Mouse (Mus musculus): ENCODE measurements at regions not wholly inside any gene's neighbourhood (a gene's known extent, or its start where the extent isn't known, plus 50 kb on each side); places are given as distances from the start of the nearest gene placed in this dataset.

GRCm38 (mm10) chr3:101163160-101163990, 53.3 kb upstream of the Ptgfrn start:
- no peak overlapping the region for H3K27ac ChIP-seq (ENCODE audit: control insufficient read depth, insufficient read depth, low read depth, low read length)
- H3K36me3 ChIP-seq (ENCODE audit: control insufficient read depth, insufficient read depth, low read length), result no peaks in the 10 kb centered on the region
- no peak overlapping the region for H3K4me3 ChIP-seq (ENCODE audit: control insufficient read depth, low read depth, low read length)
- peaks cover 3% of the 10 kb centered on the region; the same call in 1 of the 2 replicates for H3K4me1 ChIP-seq (ENCODE audit: control insufficient read depth, insufficient read depth, low read length)
- TF ChIP-seq CTCF (IDR thresholded peaks at IDR 0.05; ENCODE audit: control insufficient read depth, insufficient read depth, insufficient replicate concordance, low read depth, low read length), result no peak
- no peak for TF ChIP-seq POLR2A (IDR thresholded peaks at IDR 0.05; ENCODE audit: control insufficient read depth, low read depth, low read length)
- H3K27me3 ChIP-seq (ENCODE audit: control insufficient read depth, insufficient read depth, low read length), result no peaks in the 10 kb centered on the region

GRCm38 (mm10) chr3:101162536-101163159, 52.6 kb upstream of the Ptgfrn start:
- H3K27me3 ChIP-seq (ENCODE audit: control insufficient read depth, insufficient read depth, low read length), result no peaks in the 10 kb centered on the region
- H3K27ac ChIP-seq (ENCODE audit: control insufficient read depth, insufficient read depth, low read depth, low read length), result no peak overlapping the region
- H3K36me3 ChIP-seq (ENCODE audit: control insufficient read depth, insufficient read depth, low read length), result no peaks in the 10 kb centered on the region
- no peak for TF ChIP-seq CTCF (IDR thresholded peaks at IDR 0.05; ENCODE audit: control insufficient read depth, insufficient read depth, insufficient replicate concordance, low read depth, low read length)
- no peak for TF ChIP-seq POLR2A (IDR thresholded peaks at IDR 0.05; ENCODE audit: control insufficient read depth, low read depth, low read length)
- no peak overlapping the region for H3K4me3 ChIP-seq (ENCODE audit: control insufficient read depth, low read depth, low read length)
- H3K4me1 ChIP-seq (ENCODE audit: control insufficient read depth, insufficient read depth, low read length), result peaks cover 3% of the 10 kb centered on the region; the same call in 1 of the 2 replicates

- no peak overlapping the region for H3K27ac ChIP-seq (ENCODE audit: control insufficient read depth, insufficient read depth, low read depth, low read length)
- no peak overlapping the region for H3K4me3 ChIP-seq (ENCODE audit: control insufficient read depth, low read depth, low read length)
- no peaks in the 10 kb centered on the region for H3K27me3 ChIP-seq (ENCODE audit: control insufficient read depth, insufficient read depth, low read length)
- H3K36me3 ChIP-seq (ENCODE audit: control insufficient read depth, insufficient read depth, low read length), result no peaks in the 10 kb centered on the region
- no peak for TF ChIP-seq POLR2A (IDR thresholded peaks at IDR 0.05; ENCODE audit: control insufficient read depth, low read depth, low read length)
- TF ChIP-seq CTCF (IDR thresholded peaks at IDR 0.05; ENCODE audit: control insufficient read depth, insufficient read depth, insufficient replicate concordance, low read depth, low read length), result no peak
- peaks cover 3% of the 10 kb centered on the region; the same call in 1 of the 2 replicates for H3K4me1 ChIP-seq (ENCODE audit: control insufficient read depth, insufficient read depth, low read length)
Observed at GRCm38 (mm10) chr3:101161941-101162531, 52.0 kb upstream of the Ptgfrn start.

- Histone ChIP-seq H3K27ac (ENCODE audit: control insufficient read depth, insufficient read depth, low read depth, low read length) (no peak overlapping the region), H3K4me1 (ENCODE audit: control insufficient read depth, insufficient read depth, low read length) (peaks cover 3% of the 10 kb centered on the region; the same call in 1 of the 2 replicates), H3K36me3 (ENCODE audit: control insufficient read depth, insufficient read depth, low read length) (no peaks in the 10 kb centered on the region), H3K27me3 (ENCODE audit: control insufficient read depth, insufficient read depth, low read length) (no peaks in the 10 kb centered on the region), H3K4me3 (ENCODE audit: control insufficient read depth, low read depth, low read length) (no peak overlapping the region)
- TF ChIP-seq CTCF (IDR thresholded peaks at IDR 0.05; ENCODE audit: control insufficient read depth, insufficient read depth, insufficient replicate concordance, low read depth, low read length), result no peak
- TF ChIP-seq POLR2A (IDR thresholded peaks at IDR 0.05; ENCODE audit: control insufficient read depth, low read depth, low read length), result no peak
Observed at GRCm38 (mm10) chr3:101161421-101161940, 51.4 kb upstream of the Ptgfrn start.
